Mouse (Mus musculus) liver, postnatal 0 days (tissue): ENCODE results near the gene Rbm20.

ENCODE experiments used
- CTCF ChIP-seq: sonication (generic); IDR thresholded peaks from 2 replicates; pipeline ENCODE4 v1.5.1; 2016; ENCODE audit warnings: antibody characterized with exemption, low read depth
- EP300 ChIP-seq: IDR thresholded peaks from 2 replicates; pipeline ENCODE4 v1.6.1; 2016; ENCODE audit warnings: antibody characterized with exemption, low read depth, mild to moderate bottlenecking

DNA sequence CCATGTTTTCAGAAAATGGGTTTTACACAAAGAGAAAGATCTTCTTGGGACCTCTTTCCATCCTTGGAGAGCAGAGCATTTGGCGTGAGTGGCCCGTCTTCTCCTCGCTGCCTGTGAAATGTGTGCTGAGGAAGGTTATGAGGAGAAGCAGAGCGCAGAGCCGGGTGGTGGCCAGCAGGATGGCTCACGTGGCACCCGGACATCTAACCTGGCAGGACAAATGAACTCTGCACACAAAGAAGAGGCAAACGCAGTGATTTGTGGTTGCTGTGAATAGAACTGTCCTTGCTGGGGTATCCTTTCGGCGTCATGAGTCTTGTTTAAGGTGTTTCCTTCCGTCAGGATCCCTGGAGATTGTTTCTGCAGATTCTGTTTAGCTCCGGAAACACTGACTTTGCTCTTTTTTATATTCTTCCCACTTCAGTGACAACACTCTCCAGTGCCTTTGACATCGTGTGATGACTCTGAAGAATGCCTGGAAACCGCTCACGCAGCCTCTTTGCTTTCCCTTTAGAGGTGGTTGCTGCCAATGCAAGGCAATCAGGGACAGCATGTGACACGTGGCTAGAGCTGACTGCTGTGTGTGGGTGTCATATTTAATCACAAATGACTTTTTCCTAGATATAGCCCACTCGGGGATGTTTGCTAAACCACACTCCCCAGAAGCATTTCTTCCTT lies 80.5 kb downstream of the Rbm20 start:
- TF ChIP-seq EP300 = no peak
- no peak for TF ChIP-seq CTCF
